ENCODE assay signal across 7 mouse cellular contexts in the genomic region with DNA sequence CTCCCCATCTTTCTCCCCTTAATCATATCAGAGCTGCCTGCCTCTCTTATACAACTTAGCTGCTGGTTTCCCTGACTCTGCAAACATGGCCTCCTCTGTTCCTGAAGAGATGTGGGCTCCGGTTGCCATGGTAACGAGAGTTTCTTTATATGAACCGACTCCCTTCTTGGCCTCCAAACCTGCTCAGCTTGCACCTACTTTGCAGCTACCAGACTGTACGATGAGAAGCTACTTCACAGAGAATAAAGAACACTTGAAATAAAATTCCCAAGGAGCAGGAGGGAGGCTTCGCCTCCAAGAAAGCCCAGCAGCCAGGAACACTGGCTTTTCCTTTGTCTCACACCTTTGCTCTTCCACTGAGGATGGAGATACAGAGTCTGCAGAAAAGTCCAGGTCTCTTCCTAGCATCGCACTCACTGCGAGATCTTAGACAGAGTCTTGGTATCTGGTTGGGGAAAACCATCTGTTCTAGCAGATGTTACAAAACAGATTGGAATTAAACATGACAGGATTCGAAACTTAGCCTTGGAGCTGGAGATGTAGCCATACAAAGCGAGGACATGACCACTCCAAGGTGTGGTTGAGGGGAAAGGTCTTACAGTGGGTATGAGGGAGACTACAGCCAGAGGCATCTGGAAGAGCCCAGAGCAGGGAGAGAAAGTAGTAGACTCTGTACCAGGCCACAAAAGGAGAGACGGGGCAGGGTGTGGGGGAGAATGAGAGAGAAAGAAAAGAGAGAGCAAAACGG. TPM values are rescaled to one million over a fixed set of nuclear protein-coding genes. Genes with fewer than 3 reads are reported as not detected.
DNase-seq lines count a peak whose midpoint lies in the region; ATAC-seq lines count a peak whose summit lies in the region.

No protein-coding gene starts in this region.

- intact Hi-C loops in left cerebral cortex, postnatal 25 days (cut with DNase I): loop anchor here (1.0 to 5.0 kb wide), 3 partner anchors 24 to 97 kb away; a partner anchor contains a TSS

- H3K4me2 ChIP-seq in neural tube, embryonic 11.5 days (ENCODE audit: low read depth): no peak overlapping the region

- no peaks in the 10 kb centered on the region for H3K27me3 ChIP-seq in neural tube, embryonic 11.5 days (ENCODE audit: control insufficient read depth, insufficient read depth, low read length)

- no peak overlapping the region for H3K9ac ChIP-seq in neural tube, embryonic 11.5 days (ENCODE audit: low read length)

- H3K27ac ChIP-seq in neural tube, embryonic 11.5 days (ENCODE audit: low read depth, low read length): no peak overlapping the region

- peak; percentile 13 for DNase-seq in neural tube, embryonic 11.5 days (ENCODE audit: low spot score)
- no peak for DNase-seq in neural tube, embryonic 10.5 days (ENCODE audit: extremely low spot score, low spot score)
- DNase-seq in frontal cortex, postnatal 10 days (ENCODE audit: low spot score in 2 of 2): peak; percentile 42 to 61
- DNase-seq in left cerebral cortex, postnatal 25 days (ENCODE audit: low spot score in 2 of 2): peak; percentile 80 to 96
- DNase-seq in telencephalon, adult 2 months (ENCODE audit: low read depth, low spot score): peak; percentile 96
- DNase-seq in kidney, adult 18-20 months: no peak
- no peak for DNase-seq in T-cell, adult 2 months (ENCODE audit: low spot score)

- no peaks in the 10 kb centered on the region for H3K9me3 ChIP-seq in neural tube, embryonic 11.5 days (ENCODE audit: control insufficient read depth, low read length)

- no peak overlapping the region for H3K4me3 ChIP-seq in neural tube, embryonic 11.5 days (ENCODE audit: low read depth, low read length)

- 80% methylated on average over 11 of the region's 11 CpGs for WGBS in neural tube, embryonic 11.5 days

- no peaks in the 10 kb centered on the region for H3K36me3 ChIP-seq in neural tube, embryonic 11.5 days (ENCODE audit: control insufficient read depth, insufficient read depth, low read length)

- H3K4me1 ChIP-seq in neural tube, embryonic 11.5 days (ENCODE audit: control insufficient read depth, insufficient read depth, low read length): no peaks in the 10 kb centered on the region

- ATAC-seq in neural tube, embryonic 11.5 days (ENCODE audit: insufficient read depth, low FRiP score, low TSS enrichment): no peak

RNA-seq across cellular contexts. Expression of a gene that starts 20.3 kb away (rescaled TPM):
- polyA plus RNA-seq in neural tube, embryonic 11.5 days (2014; fragmentation: Nextera tagmentation; extraction: Ambion mirVana): not detected in 2 replicates
- total RNA-seq in left cerebral cortex, postnatal 25 days (2021): 1 to 10 TPM; 1.9 to 3.3 TPM

RNA-seq across cellular contexts. Expression of a gene that starts 29.9 kb away (rescaled TPM):
- polyA plus RNA-seq in neural tube, embryonic 11.5 days (2014; fragmentation: Nextera tagmentation; extraction: Ambion mirVana): 0.09 and 0.53 TPM in 2 replicates
- 1 to 10 TPM; 1.9 to 2.0 TPM for total RNA-seq in left cerebral cortex, postnatal 25 days (2021)

Comparison
In these comparisons a context has a peak if more than half of its experiments do, and no peak if none do; other contexts are left out.
1. DNase-seq: peak in neural tube, embryonic 11.5 days (single experiment), frontal cortex, postnatal 10 days (2 of 2), left cerebral cortex, postnatal 25 days (2 of 2) and telencephalon, adult 2 months (single experiment); none in neural tube, embryonic 10.5 days (single experiment), kidney, adult 18-20 months (single experiment) and T-cell, adult 2 months (single experiment).